ENCODE assay signal across 7 mouse cellular contexts in the genomic region with DNA sequence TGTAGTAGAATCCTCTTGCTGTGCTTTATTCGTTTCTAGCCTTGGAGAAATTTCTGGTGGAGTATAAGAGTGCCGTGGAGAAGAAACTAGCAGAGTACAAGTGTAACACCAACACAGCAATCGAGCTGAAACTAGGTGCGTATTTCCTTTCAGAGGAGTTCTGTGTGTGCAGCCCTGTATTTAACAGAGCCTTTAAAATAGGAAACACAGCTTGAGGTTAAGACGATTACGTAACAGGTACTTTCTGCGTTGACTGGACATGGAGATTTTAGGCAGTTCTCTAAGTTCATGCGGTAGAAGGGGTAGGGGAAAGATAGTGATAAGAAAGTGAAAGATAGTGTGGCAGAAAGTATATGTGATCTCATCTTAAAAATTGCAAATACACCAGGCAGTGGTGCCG. TPM values are rescaled to one million over a fixed set of nuclear protein-coding genes. Genes with fewer than 3 reads are reported as not detected.
DNase-seq lines count a peak whose midpoint lies in the region; ATAC-seq and TF ChIP-seq lines count a peak whose summit lies in the region.

No protein-coding gene starts in this region.

- peak; percentile 71 for ATAC-seq in granulocyte monocyte progenitor cell, adult 5-6 weeks (replicated peaks; ENCODE audit: poor library complexity, severe bottlenecking)
- ATAC-seq in megakaryocyte progenitor cell, adult 5-6 weeks (replicated peaks; ENCODE audit: poor library complexity): peak; percentile 52

- no peak for TF ChIP-seq POLR2A in ES-Bruce4 (IDR thresholded peaks at IDR 0.05; ENCODE audit: insufficient read depth, low read length)
- no peak for TF ChIP-seq POLR2A in cerebellum, adult 2 months (IDR thresholded peaks at IDR 0.05; ENCODE audit: borderline replicate concordance, insufficient read depth, low read length)

- peaks cover 53% of the 10 kb centered on the region for H3K79me2 ChIP-seq in C2C12 (ENCODE audit: control insufficient read depth, insufficient read depth)

- H3K4me1 ChIP-seq in ES-Bruce4 (ENCODE audit: control insufficient read depth, insufficient read depth, low read length): peaks cover 6% of the 10 kb centered on the region
- H3K4me1 ChIP-seq in cerebellum, adult 2 months (ENCODE audit: control insufficient read depth, insufficient read depth, low read length): no peaks in the 10 kb centered on the region

- TF ChIP-seq CTCF in C2C12 (IDR thresholded peaks at IDR 0.05; ENCODE audit: control insufficient read depth, insufficient read depth, insufficient read length): no peak
- TF ChIP-seq CTCF in ES-Bruce4 (IDR thresholded peaks at IDR 0.05; ENCODE audit: low read depth, low read length): no peak
- TF ChIP-seq CTCF in cerebellum, adult 2 months (IDR thresholded peaks at IDR 0.05; ENCODE audit: borderline replicate concordance, insufficient read depth, low read depth, low read length): no peak

- H3K36me3 ChIP-seq in C2C12 (ENCODE audit: control insufficient read depth, insufficient read depth) (peaks cover 31% of the 10 kb centered on the region), ES-Bruce4 (ENCODE audit: control insufficient read depth, insufficient read depth, low read length, poor library complexity, severe bottlenecking) (peaks cover 47% of the 10 kb centered on the region)

- no peaks in the 10 kb centered on the region for H3K9me3 ChIP-seq in ES-Bruce4 (replicated peaks; ENCODE audit: control insufficient read depth, insufficient read depth, low read length, poor library complexity, severe bottlenecking)

- DNase-seq in cerebellum, adult 2 months: no peak
- no peak for DNase-seq in left cerebral cortex, adult 11 months (ENCODE audit: low spot score)
- no peak for DNase-seq in adrenal gland, adult 18-20 months (ENCODE audit: low spot score in 2 of 2)

- no peak for TF ChIP-seq EP300 in ES-Bruce4 (IDR thresholded peaks at IDR 0.05; ENCODE audit: insufficient read depth, low read depth, low read length)

- H3K4me3 ChIP-seq in C2C12 (ENCODE audit: insufficient read depth, poor library complexity, severe bottlenecking) (peak overlapping the region; percentile 81), ES-Bruce4 (ENCODE audit: low read depth, low read length) (peak overlapping the region; percentile 98)
- H3K4me3 ChIP-seq in cerebellum, adult 2 months (replicated peaks; ENCODE audit: insufficient read depth, low read depth, low read length): no peak overlapping the region

- H3ac ChIP-seq in C2C12 (ENCODE audit: control insufficient read depth, insufficient read length, low read depth): peak overlapping the region; percentile 92

- H3K79me3 ChIP-seq in C2C12 (ENCODE audit: low read depth): peaks cover 30% of the 10 kb centered on the region

- WGBS in cerebellum, adult 2 months: 57% methylated on average over 9 of the region's 9 CpGs

- H3K27me3 ChIP-seq in C2C12 (ENCODE audit: control insufficient read depth, insufficient read depth, insufficient read length): no peaks in the 10 kb centered on the region
- H3K27me3 ChIP-seq in ES-Bruce4 (ENCODE audit: control insufficient read depth, insufficient read depth, low read length, poor library complexity, severe bottlenecking): no peaks in the 10 kb centered on the region
- no peaks in the 10 kb centered on the region for H3K27me3 ChIP-seq in cerebellum, adult 2 months (ENCODE audit: control insufficient read depth, insufficient read depth, low read length)

- H3K9ac ChIP-seq in ES-Bruce4 (ENCODE audit: low read depth, poor library complexity, severe bottlenecking): peak overlapping the region; percentile 93

- H3K27ac ChIP-seq in ES-Bruce4 (ENCODE audit: insufficient read depth, low read length): peak overlapping the region; percentile 77
- H3K27ac ChIP-seq in cerebellum, adult 2 months (ENCODE audit: insufficient read depth, low read length): no peak overlapping the region

TF ChIP-seq in C2C12, 6 proteins besides CTCF, POLR2A, EP300 and RAD21:
- TF ChIP-seq USF1 (IDR thresholded peaks at IDR 0.05; ENCODE audit: low read depth) (no peak), MYOG (IDR thresholded peaks at IDR 0.05; ENCODE audit: control insufficient read depth, extremely low read depth, insufficient read length) (no peak), CEBPB (IDR thresholded peaks at IDR 0.05; ENCODE audit: low read depth) (peak; percentile 63), MAX (IDR thresholded peaks at IDR 0.05) (no peak)

RNA-seq across cellular contexts. Expression of a gene that starts 1.1 kb away (rescaled TPM):
- polyA plus RNA-seq in C2C12 (2012; fragmentation: generic; extraction: Trizol): 46.6 TPM
- polyA plus RNA-seq in ES-Bruce4 (2011; ENCODE audit: insufficient read depth, insufficient read length, low read depth, missing spikeins): 659 and 692 TPM in 2 replicates
- total RNA-seq in granulocyte monocyte progenitor cell, adult 5-6 weeks (2014; fragmentation: Nextera tagmentation): 118 and 134 TPM in 2 replicates
- 194 and 208 TPM in 2 replicates for total RNA-seq in granulocyte monocyte progenitor cell, adult 5-6 weeks (2017)
- 178 and 189 TPM in 2 replicates for total RNA-seq in megakaryocyte progenitor cell, adult 5-6 weeks (2015)
- total RNA-seq in megakaryocyte progenitor cell, adult 5-6 weeks (2017): 192 and 193 TPM in 2 replicates
- 23.5 and 24.0 TPM in 2 replicates for polyA plus RNA-seq in cerebellum, adult 2 months (2012; rRNA removed)
- total RNA-seq in adrenal gland, adult 18-20 months (2021): 10 to 100 TPM; 22.2 to 26.9 TPM

RNA-seq across cellular contexts. Expression of a gene that starts 22.3 kb away (rescaled TPM):
- polyA plus RNA-seq in C2C12 (2012; fragmentation: generic; extraction: Trizol): 32.8 TPM
- 80.0 and 89.2 TPM in 2 replicates for polyA plus RNA-seq in ES-Bruce4 (2011; ENCODE audit: insufficient read depth, insufficient read length, low read depth, missing spikeins)
- 84.9 and 94.5 TPM in 2 replicates for total RNA-seq in granulocyte monocyte progenitor cell, adult 5-6 weeks (2014; fragmentation: Nextera tagmentation)
- total RNA-seq in granulocyte monocyte progenitor cell, adult 5-6 weeks (2017): 81.2 and 93.9 TPM in 2 replicates
- total RNA-seq in megakaryocyte progenitor cell, adult 5-6 weeks (2015): 51.5 and 73.0 TPM in 2 replicates
- 78.3 and 79.2 TPM in 2 replicates for total RNA-seq in megakaryocyte progenitor cell, adult 5-6 weeks (2017)
- polyA plus RNA-seq in cerebellum, adult 2 months (2012; rRNA removed): 135 and 139 TPM in 2 replicates
- total RNA-seq in adrenal gland, adult 18-20 months (2021): 10 to 100 TPM; 43.0 to 78.8 TPM

Comparison
In these comparisons a context has a peak if more than half of its experiments do, and no peak if none do; other contexts are left out.
1. RNA of a gene that starts 1.1 kb away (total RNA-seq): 118 to 208 TPM in granulocyte monocyte progenitor cell, adult 5-6 weeks and 178 to 193 TPM in megakaryocyte progenitor cell, adult 5-6 weeks; 22.2 to 26.9 TPM in adrenal gland, adult 18-20 months; every median in the first group is over 4 times any median in the second.